Mouse (Mus musculus) forebrain, embryonic 14.5 days (tissue): ENCODE measurements at regions not wholly inside any gene's neighbourhood (a gene's known extent, or its start where the extent isn't known, plus 50 kb on each side); places are given as distances from the start of the nearest gene placed in this dataset.

ENCODE experiments used
- ATAC-seq: fragments of 200-750 bp; cut with Nextera tagmentation; 2 replicates; pipeline ENCODE4 v1.8.0; 2017; ENCODE audit warnings: mild to moderate bottlenecking, moderate library complexity
- DNase-seq: peaks from one replicate; pipeline ENCODE4 v3.0.0-alpha.2; 2015; ENCODE audit warnings: low spot score
- H3K27ac ChIP-seq: fragments of 300-500 bp; sonication (generic); 2 replicates; pipeline ENCODE4 v1.5.1; 2014; ENCODE audit warnings: low read depth, mild to moderate bottlenecking, control low read depth, low read length, moderate library complexity
- H3K27me3 ChIP-seq: fragments of 300-500 bp; sonication (generic); replicated peaks from 2 replicates; pipeline ENCODE4 v1.6.1; 2014; ENCODE audit warnings: low read length, control low read depth, mixed read lengths; ENCODE audit not compliant: control insufficient read depth, insufficient read depth
- H3K36me3 ChIP-seq: fragments of 300-500 bp; sonication (generic); 2 replicates; pipeline ENCODE4 v1.6.1; 2014; ENCODE audit warnings: low read length, control low read depth; ENCODE audit not compliant: control insufficient read depth, insufficient read depth
- H3K4me1 ChIP-seq: fragments of 300-500 bp; sonication (generic); 2 replicates; pipeline ENCODE4 v1.6.1; 2014; ENCODE audit warnings: antibody characterized with exemption, low read length, control low read depth; ENCODE audit not compliant: control insufficient read depth, insufficient read depth
- H3K4me2 ChIP-seq: fragments of 300-500 bp; sonication (generic); 2 replicates; pipeline ENCODE4 v1.6.1; 2014; ENCODE audit warnings: mild to moderate bottlenecking, control low read depth, low read length
- H3K4me3 ChIP-seq: fragments of 300-500 bp; sonication (generic); 2 replicates; pipeline ENCODE4 v1.5.1; 2014; ENCODE audit warnings: low read depth, low read length, control low read depth
- H3K9ac ChIP-seq: fragments of 300-500 bp; sonication (generic); 2 replicates; pipeline ENCODE4 v1.6.1; 2014; ENCODE audit warnings: mild to moderate bottlenecking, low read length, control low read depth, moderate library complexity
- H3K9me3 ChIP-seq: fragments of 300-500 bp; sonication (generic); replicated peaks from 2 replicates; pipeline ENCODE4 v1.6.1; 2016; ENCODE audit warnings: low read length, control low read depth, mixed read lengths; ENCODE audit not compliant: control insufficient read depth
- WGBS: fragments of 180-500 bp; shearing (Covaris S2); extraction: QIAGEN DNeasy Blood & Tissue Kit; methylation state at CpG from one replicate; pipeline ENCODE4 v1.1.7; 2014; 5-methylcytosine and 5-hydroxymethylcytosine counted together

- Histone ChIP-seq H3K36me3 (no peaks in the 10 kb centered on the region), H3K4me2 (no peak overlapping the region), H3K27ac (no peak overlapping the region), H3K4me3 (no peak overlapping the region), H3K9ac (no peak overlapping the region), H3K4me1 (no peaks in the 10 kb centered on the region), H3K27me3 (no peaks in the 10 kb centered on the region), H3K9me3 (no peaks in the 10 kb centered on the region)
- DNase-seq = peak; percentile 4
- WGBS = 74% methylated on average over 1 of the region's 1 CpGs
- no peak for ATAC-seq
Observed at GRCm38 (mm10) chr14:96825083-96825482, 306.2 kb upstream of the Klhl1 start.

GRCm38 (mm10) chr14:96815665-96816064 is 296.8 kb upstream of the Klhl1 start:
- no peak for ATAC-seq
- no peaks in the 10 kb centered on the region for H3K9me3 ChIP-seq
- WGBS = 88% methylated on average over 2 of the region's 2 CpGs

GRCm38 (mm10) chr14:96805284-96805683 is 286.4 kb upstream of the Klhl1 start:
- DNase-seq (no peak), ATAC-seq (no peak)
- Histone ChIP-seq H3K9me3 (no peaks in the 10 kb centered on the region), H3K36me3 (no peaks in the 10 kb centered on the region), H3K4me3 (no peak overlapping the region), H3K27ac (no peak overlapping the region), H3K4me1 (no peaks in the 10 kb centered on the region), H3K9ac (no peak overlapping the region), H3K4me2 (no peak overlapping the region), H3K27me3 (no peaks in the 10 kb centered on the region)
- 85% methylated on average over 1 of the region's 1 CpGs for WGBS

More at GRCm38 (mm10) chr14:96815665-96816064, 296.8 kb upstream of the Klhl1 start:
- no peak overlapping the region for H3K27ac ChIP-seq
- DNase-seq = no peak
- H3K4me3 ChIP-seq = no peak overlapping the region
- no peak overlapping the region for H3K4me2 ChIP-seq
- no peaks in the 10 kb centered on the region for H3K27me3 ChIP-seq
- no peak overlapping the region for H3K9ac ChIP-seq
- no peaks in the 10 kb centered on the region for H3K4me1 ChIP-seq
- no peaks in the 10 kb centered on the region for H3K36me3 ChIP-seq

- DNase-seq (no peak), ATAC-seq (no peak)
- H3K4me3 ChIP-seq = no peak overlapping the region
- H3K36me3 ChIP-seq = no peaks in the 10 kb centered on the region
- no peaks in the 10 kb centered on the region for H3K9me3 ChIP-seq
- H3K4me2 ChIP-seq = no peak overlapping the region
- no peak overlapping the region for H3K27ac ChIP-seq
- no peaks in the 10 kb centered on the region for H3K4me1 ChIP-seq
- H3K9ac ChIP-seq = no peak overlapping the region
- WGBS = 95% methylated on average over 1 of the region's 1 CpGs
- H3K27me3 ChIP-seq = no peaks in the 10 kb centered on the region
Observed at GRCm38 (mm10) chr14:96794806-96795205, 275.9 kb upstream of the Klhl1 start.

GRCm38 (mm10) chr14:96787917-96788316 is 269.0 kb upstream of the Klhl1 start:
- DNase-seq (no peak), ATAC-seq (no peak)
- no peak overlapping the region for H3K9ac ChIP-seq
- H3K4me1 ChIP-seq = no peaks in the 10 kb centered on the region
- no peaks in the 10 kb centered on the region for H3K9me3 ChIP-seq
- H3K27ac ChIP-seq = no peak overlapping the region
- H3K4me2 ChIP-seq = no peak overlapping the region
- no peak overlapping the region for H3K4me3 ChIP-seq
- no peaks in the 10 kb centered on the region for H3K36me3 ChIP-seq
- no peaks in the 10 kb centered on the region for H3K27me3 ChIP-seq
- WGBS = 70% methylated on average over 3 of the region's 3 CpGs

GRCm38 (mm10) chr14:96787286-96787685 is 268.4 kb upstream of the Klhl1 start:
- H3K27ac ChIP-seq = no peak overlapping the region
- WGBS = 46% methylated on average over 1 of the region's 1 CpGs
- no peaks in the 10 kb centered on the region for H3K36me3 ChIP-seq
- ATAC-seq (no peak), DNase-seq (no peak)
- no peak overlapping the region for H3K4me2 ChIP-seq
- H3K27me3 ChIP-seq = no peaks in the 10 kb centered on the region
- H3K4me1 ChIP-seq = no peaks in the 10 kb centered on the region
- no peaks in the 10 kb centered on the region for H3K9me3 ChIP-seq
- H3K9ac ChIP-seq = no peak overlapping the region
- H3K4me3 ChIP-seq = no peak overlapping the region

- DNase-seq = no peak
- Histone ChIP-seq H3K9ac (no peak overlapping the region), H3K27ac (no peak overlapping the region), H3K4me1 (no peaks in the 10 kb centered on the region), H3K36me3 (no peaks in the 10 kb centered on the region), H3K9me3 (no peaks in the 10 kb centered on the region), H3K27me3 (no peaks in the 10 kb centered on the region), H3K4me3 (no peak overlapping the region), H3K4me2 (no peak overlapping the region)
- no peak for ATAC-seq
- 77% methylated on average over 1 of the region's 1 CpGs for WGBS
Observed at GRCm38 (mm10) chr14:96775801-96776200, 256.9 kb upstream of the Klhl1 start.

GRCm38 (mm10) chr14:96760591-96760990 is 241.7 kb upstream of the Klhl1 start:
- Histone ChIP-seq H3K36me3 (no peaks in the 10 kb centered on the region), H3K27me3 (no peaks in the 10 kb centered on the region), H3K4me3 (no peak overlapping the region), H3K9me3 (no peaks in the 10 kb centered on the region), H3K4me2 (no peak overlapping the region), H3K4me1 (no peaks in the 10 kb centered on the region), H3K9ac (no peak overlapping the region), H3K27ac (no peak overlapping the region)
- ATAC-seq (no peak), DNase-seq (no peak)
- 95% methylated on average over 8 of the region's 8 CpGs for WGBS

GRCm38 (mm10) chr14:96733211-96733610 is 214.3 kb upstream of the Klhl1 start:
- Histone ChIP-seq H3K4me3 (no peak overlapping the region), H3K4me1 (no peaks in the 10 kb centered on the region), H3K4me2 (no peak overlapping the region), H3K36me3 (no peaks in the 10 kb centered on the region), H3K9ac (no peak overlapping the region), H3K27me3 (no peaks in the 10 kb centered on the region), H3K9me3 (no peaks in the 10 kb centered on the region), H3K27ac (no peak overlapping the region)
- ATAC-seq (no peak), DNase-seq (no peak)
- 88% methylated on average over 4 of the region's 4 CpGs for WGBS
